Mouse (Mus musculus) cerebellum, postnatal 10 days (tissue): ENCODE results near the gene Col8a2.

Experiments used
- DNase-seq, 2 experiments: peaks; one replicate each; pipeline ENCODE4 v3.0.0; 2021; ENCODE audit warnings: mixed read lengths in 2 of 2

Gene Col8a2

DNA sequence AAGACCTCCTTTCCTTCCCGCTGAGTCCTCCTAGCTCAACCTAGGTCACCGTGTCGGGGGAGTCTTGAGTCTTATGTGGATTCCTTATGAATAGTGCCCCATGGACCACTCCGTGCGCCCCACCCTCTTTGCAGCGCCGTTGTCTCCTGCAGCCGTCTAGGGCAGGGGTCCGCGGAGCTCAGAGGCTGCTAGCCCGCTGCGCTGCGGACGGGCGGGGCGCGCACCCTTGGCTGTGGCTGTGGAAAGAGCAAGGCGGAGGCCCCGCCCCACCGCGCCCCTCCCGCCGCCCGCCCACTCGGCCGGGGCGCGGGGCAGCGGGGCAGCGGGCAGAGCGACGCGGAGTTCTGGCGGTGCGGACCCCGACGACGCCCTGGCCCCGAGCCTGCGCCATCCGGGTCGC, at the start of gene Col8a2:
Col8a2 (plus strand) TSS at position 302 of the 400 bp plus-strand sequence.
- DNase-seq, result no peak

DNA sequence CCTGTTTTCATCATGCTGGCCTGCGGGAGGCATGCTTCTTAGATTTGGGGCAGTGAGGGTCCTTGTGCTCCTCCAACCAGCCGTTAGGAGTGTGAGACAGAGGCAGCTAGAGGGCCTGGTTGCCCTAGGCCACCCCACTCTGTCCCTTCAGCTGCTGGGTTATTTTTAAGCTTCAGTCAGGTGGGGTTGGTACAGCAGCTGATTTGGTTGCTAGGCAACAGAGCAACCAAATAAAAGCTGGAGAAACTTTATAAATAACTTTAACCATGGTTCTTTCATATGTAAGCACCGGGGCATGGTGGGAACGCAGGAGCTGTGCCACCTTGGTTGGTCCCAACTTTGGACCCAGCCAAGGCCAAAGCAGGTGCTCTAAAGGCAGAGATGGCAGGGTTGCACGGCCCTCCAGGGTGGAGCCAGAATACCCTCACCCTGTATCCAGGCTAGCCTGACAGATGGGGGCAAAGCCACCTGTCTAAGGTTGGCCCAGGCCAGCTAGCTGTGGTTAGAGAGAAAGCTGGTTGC, 48.8 kb upstream of the Col8a2 start:
- DNase-seq, result peak in 1 of 2 experiments; percentile 8

DNA sequence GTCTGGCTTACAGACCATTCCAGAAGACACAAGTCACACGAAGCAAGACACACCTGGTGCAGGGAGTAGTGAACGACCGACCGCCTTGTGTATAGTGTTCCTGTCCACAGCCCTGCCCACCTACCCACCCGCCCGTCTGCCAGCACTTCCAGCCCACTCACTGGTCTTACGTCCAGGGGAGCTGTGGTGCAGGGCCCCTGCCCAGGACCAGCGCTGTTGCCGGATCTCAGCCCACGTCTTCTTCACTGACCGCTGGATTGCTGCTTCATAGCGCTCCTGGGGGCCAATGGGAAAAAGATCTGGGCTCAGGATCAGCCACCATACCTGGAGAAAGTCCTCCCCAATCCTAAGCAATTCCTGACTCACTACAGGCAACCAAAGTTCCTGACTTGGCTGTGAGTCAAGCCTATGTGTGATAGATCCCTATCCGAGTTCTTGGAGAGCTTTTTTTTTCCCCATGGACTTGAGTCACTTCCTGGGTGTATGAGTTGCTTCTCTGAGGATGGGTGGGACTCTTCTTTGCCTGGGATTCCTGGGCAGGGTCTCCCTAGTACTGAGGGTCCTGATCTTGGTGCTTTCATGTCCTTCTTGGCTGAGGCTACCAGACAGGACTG, 46.6 kb upstream of the Col8a2 start:
- DNase-seq, result no peak

DNA sequence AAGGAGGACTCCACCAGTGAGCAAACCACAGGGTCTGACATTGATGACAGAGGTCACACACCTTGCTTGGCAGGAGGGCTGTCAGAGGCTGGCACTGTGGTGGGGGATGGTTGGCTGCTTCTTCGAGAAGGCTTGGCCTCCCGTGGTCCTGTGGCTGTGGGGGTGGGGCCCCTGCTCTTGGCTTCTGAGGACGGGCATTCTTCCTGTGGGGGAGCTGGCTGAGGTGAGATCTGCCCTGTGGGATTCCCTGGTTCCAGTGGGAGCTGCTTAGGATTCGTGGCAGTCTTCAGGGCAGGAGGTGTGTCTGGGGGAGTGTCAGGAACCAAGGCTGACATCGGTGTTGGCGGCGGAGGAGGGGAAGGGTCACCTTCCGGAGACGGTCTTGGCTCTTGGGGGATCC, 44.6 kb upstream of the Col8a2 start:
- peak; percentile 47 to 48 for DNase-seq

DNA sequence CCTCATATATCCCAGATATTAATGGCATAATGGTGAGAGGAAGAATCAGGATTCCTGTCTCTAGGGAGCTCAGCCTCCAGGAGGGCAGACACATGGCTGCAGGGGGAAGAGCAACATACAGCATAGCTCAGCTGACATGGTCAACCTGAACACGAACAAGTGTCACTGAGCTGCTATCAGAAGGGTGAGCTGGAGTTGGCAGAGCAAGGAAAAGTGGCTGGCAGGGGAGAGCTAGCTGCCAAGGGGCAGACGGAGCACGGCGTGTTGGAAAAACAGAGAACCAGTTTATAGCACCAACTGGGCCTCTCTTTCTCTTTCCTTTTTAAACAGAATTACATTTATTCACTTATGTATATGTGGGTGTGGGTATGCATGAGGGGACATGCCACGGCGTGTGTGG, 44.1 kb upstream of the Col8a2 start:
- DNase-seq, result peak; percentile 69 to 75

DNA sequence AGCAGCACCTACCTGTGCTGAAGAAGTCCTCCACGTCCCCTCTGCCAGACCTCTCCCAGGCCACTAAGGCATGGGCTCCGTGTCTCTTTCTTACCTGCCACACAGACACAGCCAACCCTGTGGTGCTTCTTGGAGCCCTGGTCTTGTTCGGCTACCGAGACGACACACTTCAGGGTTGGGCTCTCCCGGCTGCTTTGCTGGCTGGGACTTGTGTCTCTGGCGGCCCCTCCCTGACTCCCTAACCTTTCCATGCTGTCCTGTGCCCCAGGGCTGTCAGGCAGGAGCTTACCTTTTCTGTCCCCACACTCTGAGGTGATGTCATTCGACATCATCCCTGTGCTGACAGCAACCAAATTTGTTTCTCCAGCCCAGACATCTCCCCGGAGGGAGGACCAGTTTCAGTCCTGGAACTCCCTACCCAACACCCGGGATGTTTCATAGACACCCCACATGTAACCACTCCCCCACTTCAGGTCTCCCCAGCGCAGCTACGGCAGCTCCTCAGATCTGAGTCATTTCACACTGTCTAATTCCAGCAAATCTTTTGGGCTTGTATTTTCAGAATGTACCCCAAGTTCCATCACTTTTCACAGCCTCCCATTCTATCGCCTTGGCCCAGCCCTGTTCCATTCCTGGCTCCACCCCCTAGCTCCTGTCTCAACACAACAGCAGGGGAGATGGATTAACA, 40.2 kb upstream of the Col8a2 start:
- no peak for DNase-seq

DNA sequence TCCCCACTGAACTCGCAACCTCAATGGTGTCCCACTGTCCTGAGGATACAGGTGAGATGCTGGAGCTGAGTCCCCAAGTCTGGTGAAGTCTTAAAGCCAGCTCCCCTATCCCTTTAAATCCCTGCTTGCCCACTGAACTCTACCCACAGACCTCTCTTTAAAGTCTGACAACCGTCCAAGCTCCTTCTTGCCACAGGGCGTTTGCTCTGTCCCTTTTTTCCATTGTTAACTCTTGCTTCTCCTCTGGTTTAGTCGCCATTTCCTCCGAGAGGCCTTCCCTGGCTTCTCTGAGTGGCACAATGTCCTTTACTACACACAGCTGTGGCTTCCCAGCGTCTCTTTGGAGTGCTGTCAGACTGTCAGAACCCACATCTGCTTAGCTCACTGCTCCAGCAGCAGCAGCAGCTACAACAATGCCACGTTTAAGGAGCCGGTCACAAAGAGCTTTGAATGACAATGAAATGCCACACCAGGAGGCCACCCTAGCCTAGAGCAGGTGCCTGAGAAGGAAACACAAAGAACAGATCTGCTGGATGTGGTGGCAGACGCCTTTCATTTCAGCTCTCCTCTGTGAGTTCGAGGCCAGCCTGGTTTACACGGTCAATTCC, 38.2 kb upstream of the Col8a2 start:
- DNase-seq, result no peak

DNA sequence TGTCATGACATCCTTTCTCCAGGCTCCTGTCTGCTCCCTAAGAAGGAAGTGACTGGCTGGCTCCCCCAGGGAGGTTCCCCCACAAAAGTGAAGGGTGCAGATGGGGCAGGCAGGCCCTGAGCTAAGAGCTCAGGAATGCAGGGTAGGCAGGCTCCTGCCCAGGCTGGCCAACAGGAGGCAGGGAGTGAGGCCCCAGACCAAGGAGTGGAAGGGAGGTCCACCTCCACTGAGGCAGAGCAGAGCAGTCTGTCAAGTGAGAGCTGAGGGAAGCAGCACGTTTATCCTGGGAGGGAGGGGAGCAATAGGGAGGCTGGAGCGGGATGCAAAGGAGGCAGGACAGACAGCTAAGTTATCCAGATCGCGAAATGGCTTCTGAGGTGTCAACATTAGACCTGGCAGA, 35.9 kb upstream of the Col8a2 start:
- DNase-seq, result no peak

DNA sequence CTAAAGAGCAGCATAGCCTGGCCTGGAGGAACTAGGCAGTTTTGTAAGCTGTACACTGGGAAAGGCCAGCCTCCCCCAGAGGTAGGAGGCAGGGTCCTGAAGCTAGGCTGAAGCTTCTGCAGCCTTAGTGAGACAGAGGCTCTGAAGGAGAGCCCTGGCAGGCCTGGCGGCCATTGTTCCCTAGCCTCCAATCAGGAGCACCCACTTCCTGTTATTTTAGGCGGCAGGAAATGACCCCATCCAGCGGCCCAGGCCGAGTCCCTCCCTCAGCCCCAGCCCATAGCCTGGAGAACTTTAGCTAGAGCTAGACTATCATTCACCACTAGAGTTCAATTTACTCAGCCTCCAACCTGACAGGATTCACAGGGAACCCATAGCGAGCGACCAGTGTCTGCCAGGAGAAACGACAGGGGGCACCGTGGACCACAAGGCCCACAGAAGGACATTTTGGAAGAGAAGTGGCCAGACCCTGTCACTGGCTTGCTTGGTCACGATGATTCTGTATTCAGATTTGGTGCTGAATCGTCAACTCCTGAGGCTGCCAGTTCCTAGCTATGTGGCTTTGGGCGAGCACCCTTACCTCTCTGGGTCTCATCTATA, 34.8 kb upstream of the Col8a2 start:
- peak in 1 of 2 experiments; percentile 34 for DNase-seq

DNA sequence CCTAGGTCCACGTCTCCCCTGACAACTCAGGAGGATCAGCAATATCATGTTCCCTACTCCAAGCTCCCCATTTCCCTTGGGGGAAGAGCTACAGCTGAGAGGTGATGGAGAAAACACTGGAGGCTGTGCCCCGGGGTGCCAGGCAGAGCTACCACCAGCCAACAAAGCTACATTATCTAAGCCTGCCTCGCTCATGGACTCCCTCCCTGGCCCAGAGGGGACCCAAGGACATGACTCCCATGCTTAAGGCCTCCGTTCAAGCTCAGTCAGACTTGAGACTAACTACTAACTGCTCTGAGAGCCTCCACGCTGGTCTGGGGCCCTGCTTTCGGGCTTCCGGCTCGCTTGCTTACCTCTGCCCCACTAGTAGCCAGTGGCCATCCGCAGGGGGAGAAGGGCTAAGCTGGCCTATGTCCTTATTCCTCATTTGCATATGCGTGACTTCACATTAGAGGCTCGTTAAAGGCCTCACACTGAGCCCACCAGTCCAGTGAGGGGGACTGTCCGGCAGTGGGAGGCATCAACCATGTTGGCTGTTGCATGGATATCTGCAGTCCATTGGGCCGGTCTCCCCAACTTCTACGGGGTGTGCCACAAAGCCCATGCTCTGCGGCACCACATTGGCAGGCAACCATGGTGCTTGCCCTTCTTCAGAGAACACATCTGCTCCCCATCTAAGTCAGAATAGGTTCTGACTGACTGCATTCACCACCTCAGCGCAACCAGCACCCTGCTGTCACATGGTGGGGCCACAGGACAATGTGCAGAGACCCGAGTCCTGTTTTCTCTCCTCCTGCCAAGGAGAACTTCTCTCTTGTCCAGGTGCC, 34.0 kb upstream of the Col8a2 start:
- peak in 1 of 2 experiments; percentile 36 for DNase-seq

DNA sequence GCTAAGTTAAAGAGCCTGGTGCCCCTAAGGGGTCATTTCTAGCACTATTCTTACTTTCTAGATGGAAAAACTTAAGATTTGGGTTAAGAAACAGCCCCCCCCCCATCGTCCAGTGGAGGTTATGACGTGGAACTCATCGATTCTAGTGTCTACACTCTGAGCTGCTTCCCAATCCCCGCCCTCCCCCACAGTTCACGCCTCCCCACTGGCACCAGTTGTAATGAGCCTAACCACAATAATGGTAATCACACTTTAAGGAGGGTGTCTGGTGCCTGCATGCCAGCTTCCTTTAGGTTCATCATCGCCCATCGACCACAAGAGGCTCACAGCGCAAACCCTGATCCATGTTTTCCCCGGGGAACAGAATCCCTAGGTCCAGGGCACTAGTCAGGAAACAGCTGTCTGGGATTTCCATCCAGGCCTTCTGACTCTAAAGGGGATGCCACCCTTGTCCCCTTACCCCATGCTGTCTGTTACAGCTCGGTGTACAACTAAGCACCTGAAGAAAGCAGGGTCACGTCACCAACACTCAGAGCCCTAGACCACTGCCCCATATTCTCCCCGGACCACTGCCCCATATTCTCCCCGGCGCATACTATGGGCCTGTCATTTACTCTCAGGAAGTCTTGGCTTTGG, 32.8 kb upstream of the Col8a2 start:
- no peak for DNase-seq

DNA sequence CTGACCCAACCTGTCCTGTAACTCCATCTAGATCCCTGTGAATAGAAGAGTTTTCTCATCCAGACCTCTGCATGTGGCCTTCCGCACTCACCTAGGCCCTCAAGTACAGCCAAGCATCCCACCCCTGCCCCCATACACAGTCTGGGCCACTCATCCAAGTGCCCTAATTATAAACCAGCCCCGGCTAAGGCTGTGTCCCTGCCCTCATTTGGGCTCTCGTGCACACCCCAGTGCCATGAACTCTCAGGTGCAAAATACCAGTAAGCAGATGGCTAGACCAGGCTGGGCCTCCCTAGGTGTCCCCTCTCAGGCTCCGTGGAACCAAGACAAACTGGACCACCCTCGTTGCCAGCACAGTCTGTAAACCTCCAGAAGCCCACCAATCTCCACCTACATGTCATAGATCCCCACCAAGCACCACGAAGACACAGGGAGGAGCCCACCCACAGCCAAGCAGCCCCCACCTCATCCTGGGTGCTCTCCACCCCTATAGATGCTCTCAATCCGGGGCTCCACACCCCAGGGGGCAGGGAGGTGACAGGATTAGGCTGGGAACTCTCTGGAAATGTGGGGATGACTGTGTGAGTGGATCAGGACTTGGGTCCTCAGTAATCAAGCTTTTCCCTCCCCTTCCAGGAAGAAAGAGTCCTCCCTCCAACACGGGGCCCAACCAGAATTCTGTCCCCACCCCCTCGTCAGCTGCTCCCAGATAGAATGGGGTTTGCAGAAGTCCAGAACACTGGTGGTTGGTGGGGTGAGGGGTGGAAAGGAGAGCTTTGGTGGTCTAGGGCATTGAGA, 32.1 kb upstream of the Col8a2 start:
- peak; percentile 78 to 79 for DNase-seq

DNA sequence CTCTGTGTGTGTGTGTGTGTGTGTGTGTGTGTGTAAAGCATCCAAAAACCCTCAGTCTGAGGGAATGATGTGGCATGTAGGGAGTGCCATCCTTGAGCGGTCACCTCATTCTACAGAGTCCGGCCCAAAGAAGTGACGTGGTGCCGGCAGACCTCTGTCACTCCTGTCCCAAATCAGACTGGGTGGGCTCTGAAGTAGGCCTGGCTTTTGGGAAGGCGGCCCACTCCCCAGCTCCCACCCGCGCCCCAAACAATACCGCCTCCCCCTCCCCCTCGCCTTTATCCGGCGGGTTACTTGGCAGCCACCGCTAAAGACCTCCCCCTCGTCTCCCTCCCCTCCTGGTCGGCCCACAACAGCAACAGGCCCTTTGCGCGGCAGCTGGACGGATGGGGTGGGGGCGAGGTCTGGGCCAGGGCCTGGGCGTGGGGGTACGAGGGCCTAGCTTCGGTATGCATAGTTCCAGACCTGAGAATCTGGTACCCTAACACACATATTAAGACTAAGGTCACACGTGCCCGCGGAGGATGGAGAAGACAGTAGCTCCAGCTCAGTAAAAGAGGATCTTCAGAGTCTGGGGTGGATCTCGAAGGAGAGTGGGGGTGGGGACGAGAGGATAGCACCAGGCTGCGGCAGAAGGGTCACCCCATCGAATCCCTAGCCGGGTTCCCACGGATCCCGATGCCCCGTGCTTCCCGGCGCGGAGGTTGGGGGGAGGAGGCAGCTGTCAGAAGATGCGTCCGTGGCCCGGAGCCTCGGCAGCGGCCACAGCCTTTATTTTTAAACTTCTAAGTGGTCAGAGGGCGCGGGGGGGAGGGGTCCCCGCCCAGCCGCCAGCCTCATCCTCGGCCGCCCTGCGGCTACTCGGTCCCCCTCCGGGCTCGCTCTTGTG, 31.2 kb upstream of the Col8a2 start:
- DNase-seq, result peak; percentile 76 to 77

DNA sequence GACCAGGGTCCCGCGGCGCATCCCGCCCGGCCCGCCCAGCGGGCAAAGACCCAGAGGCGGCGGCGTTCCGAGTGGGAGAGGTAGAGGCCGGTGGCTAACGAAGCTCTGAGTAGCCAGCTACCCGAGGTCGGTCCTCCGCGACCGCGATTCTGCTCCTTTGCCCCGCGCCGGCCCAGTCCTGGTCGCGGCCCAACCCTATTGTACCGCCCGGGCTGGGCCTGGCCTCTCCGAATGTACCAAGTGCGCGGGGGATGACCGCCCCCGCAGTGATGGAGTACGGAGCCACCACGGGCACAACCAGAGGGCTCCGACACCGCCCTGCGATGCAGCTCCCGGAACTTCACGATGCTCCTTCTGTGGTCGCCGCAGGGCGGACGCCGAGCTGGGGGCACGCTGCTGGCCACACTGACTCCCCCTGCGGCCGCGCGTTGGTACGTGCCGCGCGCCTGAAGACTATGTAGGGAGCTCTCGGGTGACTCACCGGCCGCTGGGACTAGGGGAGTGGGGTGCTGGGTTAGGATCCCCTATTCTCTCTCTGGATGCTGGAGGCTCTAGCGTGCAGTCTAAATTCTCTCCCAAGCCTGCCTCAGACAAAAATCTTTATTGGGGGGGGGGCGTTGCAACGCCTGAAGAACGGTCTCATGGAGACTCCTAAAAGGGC, 30.3 kb upstream of the Col8a2 start, which contains the start of gene Map7d1:
Map7d1 (minus strand) TSS at position 213 of the 661 bp plus-strand sequence.
- DNase-seq, result peak; percentile 93

DNA sequence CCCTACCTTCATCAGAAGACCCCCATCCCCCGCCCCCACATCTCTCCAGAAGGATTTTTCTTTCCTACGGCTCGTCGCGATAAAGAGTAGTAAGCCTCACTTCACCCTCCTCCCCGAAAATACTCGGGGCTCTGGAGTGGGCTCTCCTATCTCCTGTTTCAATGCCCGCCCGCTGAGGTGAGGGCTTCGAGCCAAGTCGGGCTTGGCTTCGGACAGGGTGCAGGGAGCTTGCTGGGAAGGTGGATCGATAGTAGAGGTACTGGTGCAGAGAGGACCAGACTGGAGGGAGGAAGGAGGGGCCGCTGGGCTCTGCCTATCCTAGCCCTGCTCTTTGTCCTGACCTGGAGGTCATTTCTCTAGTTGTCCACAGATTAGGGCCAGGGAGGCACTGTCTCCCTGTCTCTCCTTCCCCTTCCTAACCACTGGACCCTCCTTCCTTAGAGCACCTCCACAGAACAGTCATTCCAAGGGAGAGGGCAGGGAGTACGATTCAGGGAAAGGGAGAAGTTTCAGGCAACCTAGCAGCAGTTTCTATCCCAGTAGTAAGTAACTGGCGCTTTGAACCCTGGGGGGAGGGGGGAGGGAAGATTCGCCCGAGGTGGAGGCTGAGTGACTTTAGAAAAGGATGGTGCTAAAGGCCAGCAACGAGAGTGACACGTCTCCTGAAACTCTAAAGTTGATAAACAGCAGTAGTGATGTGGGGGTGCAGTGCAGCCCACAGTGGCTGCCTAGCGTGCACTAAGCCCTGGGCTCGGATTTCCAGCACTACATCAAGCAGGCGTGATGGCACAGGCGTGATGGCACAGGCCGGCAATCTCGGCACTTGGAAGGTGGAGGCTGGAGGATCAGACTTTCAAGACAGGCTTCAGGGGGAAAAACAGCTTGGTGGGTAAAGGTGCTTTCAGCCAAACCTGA, 29.4 kb upstream of the Col8a2 start:
- DNase-seq, result peak; percentile 79 to 81

DNA sequence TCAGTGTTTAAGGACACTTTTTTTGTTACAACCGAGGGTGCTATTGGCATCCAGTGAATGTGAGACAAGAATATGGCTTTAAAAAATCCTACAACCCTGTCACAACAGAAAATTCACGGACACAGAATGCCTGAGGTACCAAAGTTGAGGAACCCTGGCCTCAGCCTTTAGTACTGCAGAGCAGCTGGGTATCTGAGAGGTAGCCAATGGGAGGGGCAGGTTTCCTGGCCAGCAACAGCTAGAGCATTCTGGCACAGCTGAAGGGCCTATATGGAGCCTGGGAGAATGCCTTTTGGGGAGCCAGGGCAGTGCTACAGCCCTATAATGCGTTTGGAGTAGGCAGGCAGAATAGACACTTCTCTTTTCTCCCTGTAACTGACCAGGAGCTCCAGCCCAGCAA, 27.5 kb upstream of the Col8a2 start:
- peak in 1 of 2 experiments; percentile 63 for DNase-seq

DNA sequence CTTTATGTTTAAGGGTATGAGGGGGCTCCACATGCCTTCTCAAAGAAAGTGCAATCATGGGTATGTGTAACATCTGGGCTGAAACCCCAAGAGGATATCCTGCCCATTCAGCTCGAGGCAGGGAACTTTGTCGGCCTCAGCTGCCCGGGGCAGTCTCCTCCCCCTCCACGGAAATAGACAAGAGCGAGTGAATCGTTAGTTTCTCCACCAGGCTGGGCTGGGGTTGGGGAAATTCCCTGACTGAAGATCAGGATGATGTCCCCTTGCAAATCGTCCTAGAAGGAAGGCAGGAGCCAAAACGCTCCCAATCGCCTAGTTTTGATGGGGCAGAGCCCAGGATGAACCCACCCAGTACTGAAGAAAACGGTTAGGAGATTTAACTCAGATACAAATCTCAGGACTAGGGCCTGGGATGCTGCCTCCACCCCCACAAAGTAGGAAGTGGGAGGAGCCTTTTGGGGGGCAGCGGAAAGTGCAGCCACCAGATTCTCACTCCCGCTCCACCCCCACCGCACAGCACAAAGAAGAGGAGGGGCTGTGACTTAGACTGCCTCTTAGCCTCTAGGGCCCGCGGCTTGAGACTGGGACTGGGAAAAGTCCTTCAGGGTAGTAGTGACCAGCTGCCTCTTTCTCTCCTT, 27.0 kb upstream of the Col8a2 start:
- DNase-seq, result peak; percentile 57 to 70
